Mouse (Mus musculus) small intestine, adult 2 months (tissue): Measurements from ENCODE around the gene Shoc2. TPM values are rescaled to one million over a fixed set of nuclear protein-coding genes. Genes with fewer than 3 reads are reported as not detected.

Experiments used
- H3K27ac ChIP-seq: fragments of 200-500 bp; 2 replicates; pipeline ENCODE4 v1.5.1; 2012; ENCODE audit warnings: low read depth, low read length, control low read depth, inconsistent platforms; ENCODE audit not compliant: insufficient read depth
- H3K27me3 ChIP-seq: fragments of 200-500 bp; 2 replicates; pipeline ENCODE4 v1.6.1; 2012; ENCODE audit warnings: mild to moderate bottlenecking, moderate library complexity, low read length, inconsistent platforms; ENCODE audit not compliant: control insufficient read depth, insufficient read depth
- H3K36me3 ChIP-seq: fragments of 200-500 bp; 2 replicates; pipeline ENCODE4 v1.6.1; 2012; ENCODE audit warnings: mild to moderate bottlenecking, low read length, control low read depth, inconsistent platforms; ENCODE audit not compliant: control insufficient read depth, insufficient read depth
- H3K4me1 ChIP-seq: fragments of 200-500 bp; 2 replicates; pipeline ENCODE4 v1.6.1; 2012; ENCODE audit warnings: low read length, inconsistent platforms, mixed read lengths; ENCODE audit not compliant: control insufficient read depth, insufficient read depth, insufficient read length
- H3K4me3 ChIP-seq: fragments of 200-500 bp; 2 replicates; pipeline ENCODE4 v1.5.1; 2012; ENCODE audit warnings: low read depth, mild to moderate bottlenecking, control low read depth, inconsistent platforms, low read length, moderate library complexity
- CTCF ChIP-seq: fragments of 200-500 bp; IDR thresholded peaks from 2 replicates; pipeline ENCODE4 v1.5.1; 2012; ENCODE audit warnings: low read depth, mild to moderate bottlenecking, control low read depth, inconsistent platforms, low read length, moderate library complexity, mixed read lengths; ENCODE audit not compliant: insufficient replicate concordance, insufficient read length; ENCODE audit errors: extremely low read depth
- POLR2A ChIP-seq: fragments of 200-500 bp; IDR thresholded peaks from 2 replicates; pipeline ENCODE4 v1.6.1; 2012; ENCODE audit warnings: low read depth, mild to moderate bottlenecking, control low read depth, inconsistent platforms, low read length, moderate library complexity
- WGBS: fragments of 180-500 bp; shearing (Covaris S2); methylation state at CpG from one replicate; pipeline ENCODE4 v1.1.7; 2018; 5-methylcytosine and 5-hydroxymethylcytosine counted together
- polyA plus RNA-seq: library from polyadenylated mRNA; depleted of rRNA; stranded (reverse); fragments of >200 nt; gene quantifications from 2 replicates; pipeline ENCODE4 v1.2.3, GENCODE M21; 2012; rRNA removed

The Shoc2 gene
- polyA plus RNA-seq, 1 experiment, result 8.7 TPM

DNA sequence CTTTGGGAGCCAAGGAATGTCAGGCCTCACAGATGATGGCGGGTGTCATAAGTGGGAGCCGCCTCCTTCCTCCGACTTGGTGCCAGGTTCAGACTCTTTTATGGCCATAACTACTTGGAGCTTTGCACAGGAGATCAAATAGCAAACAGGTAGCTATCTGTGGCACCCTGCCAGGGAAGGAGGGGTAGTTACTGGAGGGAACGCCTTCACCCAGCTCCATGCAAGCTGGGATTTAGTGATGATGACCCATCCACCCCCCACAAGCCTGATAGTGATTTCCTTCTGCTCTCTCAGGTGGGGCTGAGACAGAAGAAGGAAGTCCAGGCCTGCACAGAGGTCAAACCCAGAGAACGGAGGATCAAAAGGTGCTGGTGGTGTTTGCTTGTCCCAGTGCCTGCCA, 126.4 kb downstream of the Shoc2 start:
- 22% methylated on average over 5 of the region's 5 CpGs for WGBS

DNA sequence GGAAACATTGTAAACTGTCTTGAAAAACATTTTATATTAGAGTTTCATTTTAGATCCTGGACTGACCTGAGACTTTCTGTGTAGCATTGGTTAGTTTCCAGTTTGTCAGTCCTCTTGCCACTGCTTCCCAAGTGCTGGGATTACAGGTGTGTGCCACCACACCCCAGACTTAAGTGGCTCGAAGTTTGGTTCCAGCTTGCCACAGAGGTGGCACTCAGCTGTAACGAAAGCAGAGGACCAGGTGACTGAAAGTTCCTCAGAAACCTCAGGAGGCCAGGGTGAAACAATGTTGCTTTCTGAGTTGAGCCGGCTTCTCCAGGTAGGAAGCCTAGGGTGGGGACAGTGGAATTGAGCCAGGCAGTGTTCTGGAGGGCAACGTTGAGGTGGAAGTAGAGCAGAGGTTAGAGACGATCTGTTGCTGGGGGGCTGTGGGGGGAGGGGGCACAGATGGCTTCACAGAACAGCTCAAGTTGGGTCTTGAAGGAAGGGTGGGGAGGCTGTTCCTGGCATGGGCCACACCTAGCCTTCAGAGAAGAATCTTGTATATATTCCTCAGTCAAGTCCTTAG, 128.2 kb downstream of the Shoc2 start:
- TF ChIP-seq CTCF (no peak), POLR2A (no peak)
- H3K4me1 ChIP-seq, result peaks cover 24% of the 10 kb centered on the region; the same call in 1 of the 2 replicates
- H3K4me3 ChIP-seq, result no peak overlapping the region
- H3K27me3 ChIP-seq, result no peaks in the 10 kb centered on the region
- no peak overlapping the region for H3K27ac ChIP-seq
- no peaks in the 10 kb centered on the region for H3K36me3 ChIP-seq
- 28% methylated on average over 5 of the region's 5 CpGs for WGBS

More for the DNA sequence above, 126.4 kb downstream of the Shoc2 start:
- H3K27ac ChIP-seq, result no peak overlapping the region
- no peaks in the 10 kb centered on the region for H3K36me3 ChIP-seq
- TF ChIP-seq CTCF (no peak), POLR2A (no peak)
- peaks cover 24% of the 10 kb centered on the region; the same call in 1 of the 2 replicates for H3K4me1 ChIP-seq
- H3K27me3 ChIP-seq, result no peaks in the 10 kb centered on the region
- no peak overlapping the region for H3K4me3 ChIP-seq

DNA sequence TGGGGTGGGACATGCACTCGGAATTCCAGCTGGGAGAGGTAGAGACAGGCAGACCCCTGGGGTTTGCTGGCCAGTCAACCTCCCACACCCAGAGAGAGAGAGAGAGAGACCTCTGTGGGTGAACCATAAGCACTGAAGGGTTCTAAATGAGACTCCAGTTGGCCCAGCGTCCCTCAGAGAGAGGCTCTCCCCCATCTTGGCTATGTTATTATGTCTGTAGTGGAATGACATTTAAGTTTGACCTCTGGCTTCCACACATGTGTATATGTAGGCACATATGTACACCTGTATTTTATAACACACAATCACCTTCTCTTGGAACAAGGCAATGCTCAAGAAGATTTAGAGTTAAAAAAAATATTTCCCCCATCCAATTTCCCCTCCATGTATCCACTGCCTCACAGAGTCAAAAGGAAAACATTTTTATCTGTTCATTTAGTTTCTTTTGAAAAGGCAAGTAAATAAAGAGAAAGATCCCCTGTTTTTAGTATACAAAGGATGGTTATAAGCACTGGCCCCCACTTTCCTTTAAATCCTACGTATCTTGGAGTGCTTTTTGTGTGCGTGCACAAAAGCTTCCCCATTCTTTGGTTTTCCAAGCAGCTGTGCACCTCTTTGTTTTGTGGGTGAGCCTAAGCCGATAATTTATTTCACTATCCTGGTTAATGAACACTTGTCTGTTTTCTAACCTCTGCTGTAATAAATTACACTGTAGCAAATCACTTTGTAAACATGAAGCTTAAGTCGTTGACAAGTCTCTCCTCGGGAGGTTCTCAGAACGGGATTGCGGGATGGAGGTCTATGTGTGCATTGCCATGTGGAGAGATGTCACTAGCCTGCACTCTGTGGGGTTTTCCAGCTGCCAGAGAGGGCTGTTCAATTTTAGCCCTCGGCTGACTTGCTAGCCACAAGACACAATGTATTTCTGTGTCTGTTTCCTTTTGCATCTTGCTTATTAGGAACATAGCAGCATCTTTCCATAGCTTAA, 132.6 kb downstream of the Shoc2 start:
- TF ChIP-seq POLR2A, result no peak
- no peak for TF ChIP-seq CTCF
- no peaks in the 10 kb centered on the region for H3K36me3 ChIP-seq
- no peak overlapping the region for H3K27ac ChIP-seq
- no peak overlapping the region for H3K4me3 ChIP-seq
- peaks cover 11% of the 10 kb centered on the region; the same call in 1 of the 2 replicates for H3K4me1 ChIP-seq
- H3K27me3 ChIP-seq, result no peaks in the 10 kb centered on the region
- 21% methylated on average over 10 of the region's 10 CpGs for WGBS

DNA sequence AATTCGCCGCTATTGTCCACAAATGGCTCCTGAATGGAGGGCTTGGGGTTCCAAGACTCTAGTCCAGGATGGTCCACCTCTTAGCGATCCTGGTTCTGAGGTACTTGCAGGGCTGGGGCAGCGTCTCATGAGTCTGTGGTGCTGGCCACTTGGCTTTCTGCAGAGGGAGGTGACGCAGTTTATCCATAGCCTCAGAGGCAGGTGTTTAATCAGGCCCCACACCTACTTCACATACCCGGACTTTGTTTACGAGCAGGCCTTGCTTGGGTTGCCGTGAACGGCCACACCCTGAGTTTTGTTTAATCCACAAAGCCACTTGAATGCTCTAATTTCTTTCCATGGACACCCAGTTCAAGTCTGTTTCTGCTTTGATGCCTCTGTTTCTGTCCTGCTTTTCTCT, 137.2 kb downstream of the Shoc2 start:
- H3K27ac ChIP-seq, result no peak overlapping the region
- no peak overlapping the region for H3K4me3 ChIP-seq
- no peaks in the 10 kb centered on the region for H3K27me3 ChIP-seq
- peaks cover 3% of the 10 kb centered on the region; the same call in 1 of the 2 replicates for H3K4me1 ChIP-seq
- TF ChIP-seq POLR2A, result no peak
- TF ChIP-seq CTCF, result no peak
- WGBS, result 45% methylated on average over 9 of the region's 9 CpGs
- no peaks in the 10 kb centered on the region for H3K36me3 ChIP-seq

DNA sequence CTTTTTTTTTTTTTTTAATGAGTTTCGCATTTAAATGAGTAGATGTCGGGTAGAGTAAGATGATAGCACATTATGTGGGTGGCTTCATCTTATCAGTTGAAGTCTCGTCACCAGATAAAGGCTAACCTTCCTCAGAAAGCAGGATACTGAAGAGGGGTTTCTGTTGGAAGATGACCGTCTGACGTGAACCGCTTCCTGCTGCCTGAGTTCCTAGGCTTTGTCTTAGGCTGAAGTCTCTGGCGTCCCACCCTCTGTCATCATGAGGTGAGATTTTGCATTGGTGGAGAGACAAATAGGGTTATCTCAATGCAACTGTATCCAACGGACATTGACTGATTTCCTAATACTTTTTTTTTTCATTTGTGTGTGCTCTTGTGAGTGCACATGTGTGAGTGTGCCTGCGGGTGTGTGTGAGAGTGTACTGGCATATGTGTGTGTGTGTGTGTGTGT, 137.6 kb downstream of the Shoc2 start:
- TF ChIP-seq CTCF (no peak), POLR2A (no peak)
- peaks cover 3% of the 10 kb centered on the region; the same call in 1 of the 2 replicates for H3K4me1 ChIP-seq
- 80% methylated on average over 9 of the region's 9 CpGs for WGBS
- no peak overlapping the region for H3K27ac ChIP-seq
- no peaks in the 10 kb centered on the region for H3K36me3 ChIP-seq
- H3K4me3 ChIP-seq, result no peak overlapping the region
- H3K27me3 ChIP-seq, result no peaks in the 10 kb centered on the region

Other genes starting within 250 kb of the Shoc2 start
- gene Pdcd4, start 52.1 kb upstream of the Shoc2 start, polyA plus RNA-seq, result 1.9 and 3.8 TPM in 2 replicates
- gene Bbip1, start 321 bp downstream of the Shoc2 start, polyA plus RNA-seq, result 1.6 and 1.7 TPM in 2 replicates
- gene Adra2a, start 99.8 kb downstream of the Shoc2 start, polyA plus RNA-seq, result 6.8 TPM in 2 replicates